Mouse (Mus musculus) right cerebral cortex, postnatal 10 days (tissue): ENCODE measurements around the gene Prune2.
A peak's percentile ranks its signal among the peaks of the same experiment; 100 is the strongest.
"Not testable (repeated sequence)": the region's sequence is repeated elsewhere in the genome, so short reads cannot be mapped to it uniquely, and the experiment has no call there.

ENCODE experiments used
- DNase-seq, 2 experiments: peaks; one replicate each; pipeline ENCODE4 v3.0.0; 2021; ENCODE audit warnings: low spot score in 2 of 2

The Prune2 gene

DNA sequence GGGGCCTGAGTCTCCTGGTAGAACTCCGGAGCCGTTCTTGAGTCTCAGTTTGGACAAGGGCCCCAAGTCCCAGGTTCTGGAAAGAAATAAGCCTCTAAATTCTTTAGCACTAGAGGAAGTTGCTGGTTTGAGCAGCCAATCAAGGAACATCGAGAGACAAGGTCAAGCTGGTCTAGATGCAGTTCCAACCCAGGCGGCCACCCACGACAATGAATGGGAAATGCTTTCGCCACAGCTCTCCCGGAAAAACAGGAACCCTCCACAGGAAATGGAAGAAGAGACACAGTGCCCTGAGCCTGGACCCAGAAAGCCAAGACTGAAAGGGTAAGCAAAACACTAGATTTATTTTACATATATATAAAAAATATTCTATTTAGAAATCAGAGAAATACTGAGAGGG is 169.5 kb downstream of the Prune2 start:
- DNase-seq = peak in 1 of 2 experiments; percentile 32

- no peak for DNase-seq
These were observed 174.6 kb downstream of the Prune2 start for GRCm38 (mm10) chr19:17130544-17130943.

GRCm38 (mm10) chr19:17136677-17137460 is 181.0 kb downstream of the Prune2 start:
- peak; percentile 79 to 89 for DNase-seq

DNA sequence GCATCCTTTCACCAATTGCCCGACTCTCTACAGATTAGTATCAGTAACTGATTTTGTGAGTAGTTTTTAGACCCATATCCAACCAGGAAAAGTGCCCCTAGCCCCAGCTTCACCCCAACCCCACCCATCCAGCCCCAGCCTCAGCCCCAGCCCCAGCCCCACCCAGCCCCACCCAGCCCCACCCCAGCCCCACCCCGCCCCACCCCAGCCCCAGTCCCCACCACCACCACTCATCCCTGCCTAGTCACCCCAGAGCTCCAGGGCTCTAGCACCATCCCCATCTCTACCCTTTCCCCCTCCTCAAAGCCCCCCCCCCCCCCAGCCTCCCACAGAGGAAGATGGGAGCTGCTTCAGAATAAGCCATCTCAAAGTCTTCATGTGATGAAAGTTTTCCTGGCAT is 181.7 kb downstream of the Prune2 start:
- DNase-seq = no peak

- DNase-seq = no peak
These were observed 182.4 kb downstream of the Prune2 start for GRCm38 (mm10) chr19:17138144-17138915.

GRCm38 (mm10) chr19:17140016-17140914 is 184.3 kb downstream of the Prune2 start:
- no peak for DNase-seq

- DNase-seq = no peak
These were observed 187.3 kb downstream of the Prune2 start for GRCm38 (mm10) chr19:17143245-17143644.

- DNase-seq = no peak
These were observed 188.3 kb downstream of the Prune2 start for GRCm38 (mm10) chr19:17144205-17144604.

DNA sequence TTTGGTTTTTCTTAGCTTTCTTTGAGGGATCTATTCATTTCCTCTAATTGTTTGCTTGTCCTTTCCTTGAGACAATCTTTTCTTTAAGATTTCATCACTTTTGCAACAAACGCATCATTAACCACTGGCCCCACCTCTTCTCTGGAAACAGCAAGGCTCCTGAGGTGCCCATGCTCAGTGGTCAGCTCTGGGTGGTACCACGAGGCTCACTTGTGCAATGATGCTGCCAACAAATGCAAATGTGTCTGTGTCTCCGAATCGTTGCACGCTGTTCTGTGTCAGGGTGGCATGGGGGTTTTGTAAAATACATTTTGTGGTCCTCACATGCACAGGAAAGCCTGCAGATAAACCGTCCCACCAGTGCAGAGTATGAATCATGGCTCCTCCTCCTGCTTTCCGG is 194.1 kb downstream of the Prune2 start:
- no peak for DNase-seq

DNA sequence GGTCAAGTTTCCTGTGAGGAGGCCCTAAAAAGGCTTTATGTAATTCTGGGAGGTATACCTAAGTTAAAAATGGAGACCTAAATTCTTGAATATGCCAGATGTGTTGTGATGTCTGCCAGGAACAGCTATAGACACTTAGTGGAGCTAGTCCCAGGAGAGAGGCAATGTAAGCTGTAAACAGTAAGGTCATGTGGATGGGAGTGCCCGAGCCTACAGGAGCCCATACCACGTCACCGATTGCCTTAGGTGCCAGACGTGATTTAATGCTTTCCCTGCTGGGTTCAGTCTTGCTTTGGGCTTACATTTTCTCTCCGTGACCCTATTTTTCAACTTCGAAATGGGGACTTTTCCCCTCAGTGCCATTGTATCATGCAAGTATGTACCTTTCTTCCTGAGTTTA is 195.9 kb downstream of the Prune2 start:
- DNase-seq = no peak

GRCm38 (mm10) chr19:17152461-17152860 is 196.5 kb downstream of the Prune2 start:
- no peak for DNase-seq

DNA sequence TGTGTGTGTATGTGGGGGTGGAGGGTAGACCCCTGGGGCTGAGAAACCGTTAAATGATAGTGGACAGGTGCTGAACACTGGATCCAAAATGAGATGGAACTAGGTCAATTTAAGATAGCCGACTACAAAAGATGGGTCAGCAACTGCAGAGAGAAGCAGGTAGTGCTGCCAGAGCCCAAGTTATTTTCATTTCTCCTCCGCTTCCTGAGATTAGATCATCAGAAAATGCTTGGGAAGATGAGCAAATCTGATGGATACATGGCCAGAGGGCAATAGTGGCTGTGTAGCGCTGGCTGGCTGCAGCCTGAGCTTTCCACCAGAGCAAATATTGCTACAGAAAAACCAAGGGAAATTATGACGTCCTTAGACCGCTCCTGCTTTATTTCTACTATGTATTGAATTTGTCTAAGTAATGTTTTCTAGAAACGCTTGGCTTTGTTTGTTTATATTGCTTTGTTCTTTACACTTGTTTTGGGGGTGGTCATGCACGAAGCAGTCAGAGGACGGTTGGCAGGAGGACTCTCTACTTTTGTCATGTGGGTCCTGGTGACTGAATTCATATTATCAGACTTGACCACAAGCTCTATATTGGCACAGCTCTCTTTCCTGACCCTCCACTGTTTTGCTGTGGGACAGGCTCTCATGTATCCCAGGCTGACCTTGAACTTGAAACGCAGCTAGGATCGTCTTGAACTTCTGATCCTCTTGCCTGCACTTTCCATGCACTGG is 198.2 kb downstream of the Prune2 start:
- no peak for DNase-seq

DNA sequence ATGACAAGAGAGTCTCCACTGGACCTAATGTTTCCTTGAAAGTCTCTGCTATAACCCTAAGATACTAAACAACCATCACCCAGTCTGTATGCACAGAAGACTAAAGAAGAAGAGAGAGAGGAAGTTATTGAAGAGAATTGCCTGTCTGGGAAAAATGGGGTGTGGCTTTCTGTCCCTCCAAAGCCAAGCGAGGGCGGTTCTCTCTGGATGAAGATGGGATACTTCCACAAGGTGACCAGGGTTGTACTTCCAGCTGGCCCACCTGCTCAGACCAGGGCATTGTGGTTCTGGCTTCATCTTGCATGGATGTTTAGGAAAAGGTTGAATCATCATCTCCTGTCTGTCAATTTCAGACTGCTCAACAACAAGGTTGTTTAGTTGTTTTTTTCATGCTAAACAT is 199.3 kb downstream of the Prune2 start:
- no peak for DNase-seq

- DNase-seq = no peak
These were observed 203.8 kb downstream of the Prune2 start for GRCm38 (mm10) chr19:17159676-17160075.

- no peak for DNase-seq
These were observed 204.3 kb downstream of the Prune2 start for GRCm38 (mm10) chr19:17160231-17160630.

DNA sequence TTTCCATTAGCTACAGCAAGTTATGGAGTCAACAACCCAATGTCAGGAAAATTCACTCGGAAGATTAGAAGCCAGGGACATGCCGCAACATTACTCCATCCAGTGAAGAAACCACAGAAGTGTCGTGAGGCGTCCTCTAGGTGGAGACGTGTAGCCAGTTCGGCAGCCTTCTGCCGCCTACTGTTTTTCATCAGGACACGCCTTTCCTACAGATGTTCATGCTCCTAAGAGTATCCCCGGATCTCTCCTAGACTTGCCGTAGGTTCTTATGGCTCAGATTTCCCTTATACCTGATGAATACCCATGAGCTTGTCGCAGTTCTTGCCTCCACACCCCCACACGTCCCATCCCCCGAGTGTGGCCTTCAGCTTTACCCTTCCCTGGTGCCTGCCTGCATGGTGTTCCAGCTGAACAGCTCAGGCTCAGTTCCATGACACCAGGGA is 207.6 kb downstream of the Prune2 start:
- DNase-seq = peak; percentile 36 to 38

- DNase-seq = no peak
These were observed 210.4 kb downstream of the Prune2 start for GRCm38 (mm10) chr19:17166288-17166687.

DNA sequence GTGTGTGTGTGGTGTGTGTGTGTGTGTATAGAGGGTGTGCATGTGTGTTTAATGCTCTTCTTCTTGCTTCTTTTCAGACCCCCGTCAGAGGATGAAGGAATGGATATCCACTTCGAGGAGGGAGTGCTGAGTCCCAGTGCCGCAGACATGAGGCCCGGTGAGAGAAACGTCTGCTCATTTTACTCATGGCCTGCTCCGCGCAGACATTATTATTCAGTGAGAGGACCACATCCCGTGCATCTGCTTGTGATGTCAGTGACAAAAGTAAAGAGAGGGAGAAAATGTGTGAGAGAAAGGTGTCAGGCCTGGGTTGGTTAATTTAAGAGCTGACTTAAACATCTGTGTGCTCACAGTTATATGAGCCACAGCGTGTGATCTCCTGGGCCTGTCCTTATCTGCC is 212.3 kb downstream of the Prune2 start:
- no peak for DNase-seq

DNA sequence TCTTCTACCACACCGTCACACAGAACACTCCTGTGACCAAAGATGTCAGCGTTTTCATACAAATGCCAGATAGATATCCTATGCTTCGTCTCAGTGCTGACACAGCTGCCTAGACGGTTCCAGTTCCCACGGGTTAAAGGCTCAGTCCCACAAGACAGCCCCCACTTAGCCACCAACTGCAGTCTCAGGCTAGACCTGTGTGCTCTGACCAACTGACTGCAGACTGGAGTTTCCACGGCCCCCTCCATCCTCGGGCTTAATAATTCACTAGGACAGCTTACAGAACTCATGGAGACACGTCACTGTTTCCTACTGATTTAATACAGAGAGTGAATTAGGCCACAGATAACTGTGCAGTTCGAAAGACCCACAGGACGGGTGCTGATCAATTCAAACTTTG is 213.8 kb downstream of the Prune2 start:
- no peak for DNase-seq

DNA sequence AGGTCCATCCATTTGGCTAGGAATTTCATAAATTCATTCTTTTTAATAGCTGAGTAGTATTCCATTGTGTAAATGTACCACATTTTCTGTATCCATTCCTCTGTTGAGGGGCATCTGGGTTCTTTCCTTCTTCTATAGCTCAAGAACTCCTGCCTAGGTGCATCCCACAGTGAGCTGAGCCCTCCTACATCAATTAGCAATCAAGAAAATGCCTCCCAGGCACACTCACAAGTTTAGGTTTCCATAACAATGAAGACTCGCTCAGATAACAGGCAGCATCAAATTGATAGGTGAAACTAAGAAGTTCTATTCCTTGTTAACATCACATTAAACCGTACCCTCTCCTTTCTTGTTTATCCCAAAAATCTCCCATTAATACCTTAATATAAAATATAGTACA is 218.6 kb downstream of the Prune2 start:
- DNase-seq = not testable (repeated sequence)

DNA sequence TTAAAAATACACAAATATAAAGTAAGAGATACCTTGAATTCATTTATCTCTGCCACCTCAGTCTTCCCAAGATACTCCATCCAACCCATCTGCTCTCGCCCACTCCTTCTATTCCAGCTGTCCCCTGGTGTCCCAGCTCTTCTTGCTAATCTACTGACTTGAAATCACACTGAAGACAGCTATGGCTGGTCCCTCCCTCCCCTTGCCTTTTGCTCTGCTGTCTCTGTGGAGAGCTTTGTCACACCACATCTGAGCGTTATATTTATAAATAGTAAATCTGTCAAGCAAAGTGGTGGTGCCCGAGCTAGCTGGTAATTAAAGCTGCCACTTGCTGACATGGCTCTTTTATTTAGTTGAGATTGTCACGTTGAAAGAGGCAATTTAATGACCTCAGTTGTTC is 224.6 kb downstream of the Prune2 start:
- DNase-seq = peak in 1 of 2 experiments; percentile 43
